Mouse (Mus musculus): ENCODE data around the gene Rasgef1a. TPM values are rescaled to one million over a fixed set of nuclear protein-coding genes. Genes with fewer than 3 reads are reported as not detected.

Rasgef1a gene
- polyA plus RNA-seq, 1 experiment: 0.45 TPM

GRCm38 (mm10) chr6:118049776-118050175 is 38.5 kb downstream of the Rasgef1a start:
- Histone ChIP-seq H3K27ac (ENCODE audit: control insufficient read depth, insufficient read depth, low read depth, low read length, poor library complexity) (no peak overlapping the region), H3K4me3 (replicated peaks; ENCODE audit: control insufficient read depth, low read depth, low read length) (no peak overlapping the region), H3K4me1 (ENCODE audit: control insufficient read depth, insufficient read depth, low read length) (no peaks in the 10 kb centered on the region)
- WGBS: 77% methylated on average over 6 of the region's 6 CpGs
- TF ChIP-seq CTCF (IDR thresholded peaks at IDR 0.05; ENCODE audit: control insufficient read depth, insufficient read depth, low read length) (no peak), POLR2A (IDR thresholded peaks at IDR 0.05; ENCODE audit: borderline replicate concordance, control insufficient read depth, low read depth, low read length) (no peak)

GRCm38 (mm10) chr6:118051474-118051873 is 40.2 kb downstream of the Rasgef1a start:
- no peak overlapping the region for H3K27ac ChIP-seq (ENCODE audit: control insufficient read depth, insufficient read depth, low read depth, low read length, poor library complexity)
- no peak overlapping the region for H3K4me3 ChIP-seq (replicated peaks; ENCODE audit: control insufficient read depth, low read depth, low read length)
- H3K4me1 ChIP-seq (ENCODE audit: control insufficient read depth, insufficient read depth, low read length): no peaks in the 10 kb centered on the region; the same call in 1 of the 2 replicates
- 77% methylated on average over 4 of the region's 4 CpGs for WGBS
- TF ChIP-seq CTCF (IDR thresholded peaks at IDR 0.05; ENCODE audit: control insufficient read depth, insufficient read depth, low read length) (no peak), POLR2A (IDR thresholded peaks at IDR 0.05; ENCODE audit: borderline replicate concordance, control insufficient read depth, low read depth, low read length) (no peak)

GRCm38 (mm10) chr6:118055209-118055608 is 44.0 kb downstream of the Rasgef1a start:
- TF ChIP-seq CTCF (IDR thresholded peaks at IDR 0.05; ENCODE audit: control insufficient read depth, insufficient read depth, low read length): no peak
- TF ChIP-seq POLR2A (IDR thresholded peaks at IDR 0.05; ENCODE audit: borderline replicate concordance, control insufficient read depth, low read depth, low read length): no peak
- WGBS: 69% methylated on average over 10 of the region's 10 CpGs
- H3K4me1 ChIP-seq (ENCODE audit: control insufficient read depth, insufficient read depth, low read length): no peaks in the 10 kb centered on the region; the same call in 1 of the 2 replicates

DNA sequence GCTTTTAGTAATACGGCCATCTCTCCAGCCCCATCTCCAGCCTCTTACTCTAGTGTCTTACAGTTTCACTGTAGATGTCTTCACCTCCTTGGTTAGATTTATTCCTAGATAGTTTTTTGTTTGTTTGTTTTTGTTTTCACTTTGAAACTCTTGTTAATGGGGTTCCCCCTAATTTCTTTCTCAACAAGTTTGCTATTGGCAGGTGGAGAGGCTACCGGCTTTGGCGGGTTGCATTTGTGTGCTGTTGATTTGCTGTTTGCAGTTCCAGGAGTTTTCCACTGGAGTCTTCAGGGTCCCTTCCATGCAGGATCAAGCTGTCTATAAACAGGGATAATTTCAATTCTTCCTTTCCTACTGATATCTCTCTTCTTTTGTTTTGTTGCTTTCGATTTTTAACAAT is 50.0 kb downstream of the Rasgef1a start:
- H3K4me3 ChIP-seq (replicated peaks; ENCODE audit: control insufficient read depth, low read depth, low read length): no peak overlapping the region
- no peak overlapping the region for H3K27ac ChIP-seq (ENCODE audit: control insufficient read depth, insufficient read depth, low read depth, low read length, poor library complexity)
- 85% methylated on average over 4 of the region's 4 CpGs for WGBS
- H3K4me1 ChIP-seq (ENCODE audit: control insufficient read depth, insufficient read depth, low read length): no peaks in the 10 kb centered on the region; the same call in 1 of the 2 replicates
- TF ChIP-seq CTCF (IDR thresholded peaks at IDR 0.05; ENCODE audit: control insufficient read depth, insufficient read depth, low read length): no peak
- no peak for TF ChIP-seq POLR2A (IDR thresholded peaks at IDR 0.05; ENCODE audit: borderline replicate concordance, control insufficient read depth, low read depth, low read length)

More at GRCm38 (mm10) chr6:118055209-118055608, 44.0 kb downstream of the Rasgef1a start:
- no peak overlapping the region for H3K27ac ChIP-seq (ENCODE audit: control insufficient read depth, insufficient read depth, low read depth, low read length, poor library complexity)
- no peak overlapping the region for H3K4me3 ChIP-seq (replicated peaks; ENCODE audit: control insufficient read depth, low read depth, low read length)

DNA sequence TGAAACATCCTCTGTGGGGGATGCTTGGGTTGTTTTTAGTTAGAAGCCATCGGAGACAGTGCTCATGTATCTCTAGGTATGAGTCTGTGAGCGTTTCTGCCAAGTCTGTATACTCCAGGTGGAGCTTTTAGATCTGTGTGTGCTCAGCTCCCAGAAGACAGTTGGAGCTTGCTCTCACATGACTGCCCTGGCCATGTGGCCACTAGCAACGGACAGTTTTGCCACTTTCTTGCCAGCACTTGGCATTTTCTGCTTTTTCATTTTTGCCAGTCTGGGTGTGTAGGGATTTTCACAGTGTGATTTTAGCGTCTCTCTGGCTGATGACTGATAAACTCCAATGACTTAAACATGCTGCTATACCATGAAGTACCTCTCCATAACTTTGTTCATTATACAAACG is 52.0 kb downstream of the Rasgef1a start:
- 66% methylated on average over 5 of the region's 5 CpGs for WGBS
- Histone ChIP-seq H3K4me1 (ENCODE audit: control insufficient read depth, insufficient read depth, low read length) (no peaks in the 10 kb centered on the region; the same call in 1 of the 2 replicates), H3K27ac (ENCODE audit: control insufficient read depth, insufficient read depth, low read depth, low read length, poor library complexity) (no peak overlapping the region), H3K4me3 (replicated peaks; ENCODE audit: control insufficient read depth, low read depth, low read length) (no peak overlapping the region)
- no peak for TF ChIP-seq POLR2A (IDR thresholded peaks at IDR 0.05; ENCODE audit: borderline replicate concordance, control insufficient read depth, low read depth, low read length)
- no peak for TF ChIP-seq CTCF (IDR thresholded peaks at IDR 0.05; ENCODE audit: control insufficient read depth, insufficient read depth, low read length)

GRCm38 (mm10) chr6:118064968-118065530 is 53.8 kb downstream of the Rasgef1a start:
- 22% methylated on average over 7 of the region's 7 CpGs for WGBS
- H3K4me1 ChIP-seq (ENCODE audit: control insufficient read depth, insufficient read depth, low read length): no peaks in the 10 kb centered on the region
- H3K27ac ChIP-seq (ENCODE audit: control insufficient read depth, insufficient read depth, low read depth, low read length, poor library complexity): no peak overlapping the region
- no peak overlapping the region for H3K4me3 ChIP-seq (replicated peaks; ENCODE audit: control insufficient read depth, low read depth, low read length)
- peak; percentile 49; the same call in 1 of the 2 replicates for TF ChIP-seq CTCF (IDR thresholded peaks at IDR 0.05; ENCODE audit: control insufficient read depth, insufficient read depth, low read length)
- no peak for TF ChIP-seq POLR2A (IDR thresholded peaks at IDR 0.05; ENCODE audit: borderline replicate concordance, control insufficient read depth, low read depth, low read length)

DNA sequence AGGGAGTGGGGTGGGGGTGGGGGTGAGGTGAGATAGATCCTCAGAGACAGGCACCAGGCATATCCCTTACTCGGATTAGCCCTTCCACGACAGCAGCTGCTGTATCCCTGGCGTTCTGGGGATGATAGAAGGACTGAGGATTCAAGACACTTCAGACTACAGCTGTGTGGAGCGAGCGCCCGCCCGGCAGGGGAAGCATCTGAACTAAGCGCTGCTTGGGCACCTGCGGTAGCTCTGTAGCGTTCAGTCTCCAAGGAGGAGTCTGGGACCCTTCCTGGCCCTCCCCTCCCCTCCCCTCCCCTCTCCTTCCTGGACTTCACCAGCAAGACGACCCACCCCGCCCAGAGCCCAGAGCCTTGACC is 54.6 kb downstream of the Rasgef1a start:
- WGBS: under 1% methylated on average over 12 of the region's 12 CpGs
- TF ChIP-seq POLR2A (IDR thresholded peaks at IDR 0.05; ENCODE audit: borderline replicate concordance, control insufficient read depth, low read depth, low read length) (no peak), CTCF (IDR thresholded peaks at IDR 0.05; ENCODE audit: control insufficient read depth, insufficient read depth, low read length) (no peak)
- H3K27ac ChIP-seq (ENCODE audit: control insufficient read depth, insufficient read depth, low read depth, low read length, poor library complexity): no peak overlapping the region
- H3K4me1 ChIP-seq (ENCODE audit: control insufficient read depth, insufficient read depth, low read length): no peaks in the 10 kb centered on the region
- H3K4me3 ChIP-seq (replicated peaks; ENCODE audit: control insufficient read depth, low read depth, low read length): peak overlapping the region; percentile 31

DNA sequence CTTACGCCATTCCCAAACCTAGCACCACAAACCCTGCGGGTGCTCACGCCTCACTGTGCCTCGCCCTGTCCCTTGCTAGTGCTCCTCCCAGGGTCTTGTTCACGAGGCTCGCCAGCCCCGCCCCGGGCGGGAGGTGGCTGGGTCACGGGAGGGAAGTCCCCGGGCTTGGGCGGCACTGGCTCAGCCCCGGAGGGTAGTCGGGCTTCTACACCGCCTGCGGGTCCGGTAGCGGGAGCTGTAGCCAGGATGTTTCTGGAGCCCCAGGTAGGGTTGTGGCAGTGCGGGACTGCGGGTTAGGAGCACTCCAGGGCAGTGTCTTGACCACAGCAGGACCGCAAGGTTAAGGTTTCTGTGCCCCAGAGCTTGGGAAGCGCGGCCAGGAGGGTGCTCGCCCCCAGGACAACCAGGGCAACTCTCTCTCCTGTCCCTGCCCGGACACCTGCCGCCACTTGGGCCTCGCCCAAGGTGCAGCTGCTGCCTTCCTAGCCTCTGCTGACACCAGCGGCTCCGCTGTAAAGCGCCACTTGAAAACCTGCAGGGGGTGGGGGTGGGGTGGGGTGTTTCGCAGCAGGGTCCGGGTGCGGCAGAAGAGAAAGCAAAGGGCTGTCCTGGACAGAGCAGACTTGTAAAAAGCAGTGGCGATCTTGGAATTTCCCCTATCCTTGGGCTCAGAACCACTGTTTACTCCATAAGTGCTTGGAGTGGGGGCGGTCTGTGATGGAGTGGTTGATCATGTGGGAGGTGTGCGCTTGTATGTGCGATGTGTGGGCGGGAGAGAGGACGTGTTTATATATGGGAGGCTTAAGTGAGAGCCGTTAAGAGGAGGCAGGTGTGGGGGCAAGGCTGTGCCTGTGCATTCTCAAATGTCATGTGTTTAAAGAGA is 55.2 kb downstream of the Rasgef1a start:
- H3K4me1 ChIP-seq (ENCODE audit: control insufficient read depth, insufficient read depth, low read length): no peaks in the 10 kb centered on the region
- H3K27ac ChIP-seq (ENCODE audit: control insufficient read depth, insufficient read depth, low read depth, low read length, poor library complexity): no peak overlapping the region
- TF ChIP-seq CTCF (IDR thresholded peaks at IDR 0.05; ENCODE audit: control insufficient read depth, insufficient read depth, low read length): no peak
- TF ChIP-seq POLR2A (IDR thresholded peaks at IDR 0.05; ENCODE audit: borderline replicate concordance, control insufficient read depth, low read depth, low read length): no peak
- peak overlapping the region; percentile 50 for H3K4me3 ChIP-seq (replicated peaks; ENCODE audit: control insufficient read depth, low read depth, low read length)
- 2% methylated on average over 40 of the region's 40 CpGs for WGBS
